Mouse (Mus musculus) gastrocnemius, adult 2 months (tissue): ENCODE results near the gene Sag. TPM values are rescaled to one million over a fixed set of nuclear protein-coding genes. Genes with fewer than 3 reads are reported as not detected.

Source experiments
- DNase-seq: peaks from one replicate; pipeline ENCODE4 v3.0.0; 2022
- H3K27ac ChIP-seq: fragments of 200-600 bp; 2 replicates; pipeline ENCODE4 v1.8.1; 2022; ENCODE audit warnings: mild to moderate bottlenecking
- H3K4me3 ChIP-seq: fragments of 200-600 bp; 2 replicates; pipeline ENCODE4 v1.8.1; 2022; ENCODE audit warnings: mild to moderate bottlenecking, moderate library complexity
- CTCF ChIP-seq: fragments of 200-600 bp; IDR thresholded peaks from 2 replicates; pipeline ENCODE4 v1.8.1; 2022; ENCODE audit warnings: antibody characterized with exemption, mild to moderate bottlenecking, moderate library complexity
- intact Hi-C: fragments of 180-260 bp; cut with DNase I; formaldehyde crosslinking; loops from one replicate; pipeline ENCODE4 v1.15.1; 2025
- total RNA-seq, 2 experiments: library from RNA; stranded (reverse); gene quantifications; 2 replicates each; pipeline ENCODE4 v1.2.3; 2021

Sag gene
- total RNA-seq, 2 experiments from 2014 or later: 0.17 to 0.23 TPM

- DNase-seq: no peak
- TF ChIP-seq CTCF: no peak
- intact Hi-C loops: loop anchor here (5.0 kb wide), 2 partner anchors 45 to 70 kb away; no protein-coding TSS in a partner anchor
- peak overlapping the region; percentile 96 for H3K4me3 ChIP-seq
- peak overlapping the region; percentile 94 for H3K27ac ChIP-seq
These were observed 48.8 kb downstream of the Sag start for GRCm38 (mm10) chr1:87852081-87852790.

- DNase-seq: peak; percentile 89
- Histone ChIP-seq H3K4me3 (peak within 1 kb of the TSS; percentile 96), H3K27ac (peak within 1 kb of the TSS; percentile 94)
- TF ChIP-seq CTCF: peak; percentile 4; the same call in 1 of the 2 replicates
- intact Hi-C loops: loop anchor here (5.0 kb wide), 2 partner anchors 44 to 69 kb away; no protein-coding TSS in a partner anchor
These were observed 49.6 kb downstream of the Sag start, which contains the start of gene Dgkd for GRCm38 (mm10) chr1:87852892-87853600. Dgkd (plus strand) TSS chr1:87853287.

GRCm38 (mm10) chr1:87853601-87854361, 50.3 kb downstream of the Sag start:
- DNase-seq: peak; percentile 45
- Histone ChIP-seq H3K4me3 (peak overlapping the region; percentile 96), H3K27ac (peak overlapping the region; percentile 94)
- intact Hi-C loops: loop anchor here (5.0 kb wide), 2 partner anchors 44 to 69 kb away; no protein-coding TSS in a partner anchor
- no peak for TF ChIP-seq CTCF

- H3K4me3 ChIP-seq: peak overlapping the region; percentile 96
- no peak for DNase-seq
- no peak for TF ChIP-seq CTCF
- intact Hi-C loops: loop anchor here (5.0 kb wide), 2 partner anchors 43 to 68 kb away; no protein-coding TSS in a partner anchor
- H3K27ac ChIP-seq: peak overlapping the region; percentile 94
These were observed 50.9 kb downstream of the Sag start for GRCm38 (mm10) chr1:87854411-87854810.

GRCm38 (mm10) chr1:87854851-87855251, 51.4 kb downstream of the Sag start:
- Histone ChIP-seq H3K27ac (peak overlapping the region; percentile 94), H3K4me3 (peak overlapping the region; percentile 96)
- intact Hi-C loops: loop anchor here (5.0 kb wide), 2 partner anchors 42 to 67 kb away; no protein-coding TSS in a partner anchor
- TF ChIP-seq CTCF: no peak
- DNase-seq: no peak

- no peak for TF ChIP-seq CTCF
- H3K27ac ChIP-seq: peak overlapping the region; percentile 94
- no peak for DNase-seq
- intact Hi-C loops: no loop called here
- H3K4me3 ChIP-seq: no peak overlapping the region
These were observed 52.0 kb downstream of the Sag start for GRCm38 (mm10) chr1:87855522-87855921.

GRCm38 (mm10) chr1:87856823-87857222, 53.3 kb downstream of the Sag start:
- intact Hi-C loops: no loop called here
- Histone ChIP-seq H3K27ac (peak overlapping the region; percentile 56), H3K4me3 (no peak overlapping the region)
- no peak for TF ChIP-seq CTCF
- DNase-seq: peak; percentile 30

GRCm38 (mm10) chr1:87858031-87858430, 54.6 kb downstream of the Sag start:
- no peak for TF ChIP-seq CTCF
- Histone ChIP-seq H3K27ac (no peak overlapping the region), H3K4me3 (no peak overlapping the region)
- DNase-seq: no peak
- intact Hi-C loops: no loop called here

GRCm38 (mm10) chr1:87858529-87858928, 55.0 kb downstream of the Sag start:
- no peak for DNase-seq
- Histone ChIP-seq H3K27ac (no peak overlapping the region), H3K4me3 (no peak overlapping the region)
- no peak for TF ChIP-seq CTCF
- intact Hi-C loops: no loop called here

- no peak for TF ChIP-seq CTCF
- intact Hi-C loops: no loop called here
- H3K27ac ChIP-seq: no peak overlapping the region
- no peak for DNase-seq
- H3K4me3 ChIP-seq: no peak overlapping the region
These were observed 60.1 kb downstream of the Sag start for GRCm38 (mm10) chr1:87863602-87864001.

GRCm38 (mm10) chr1:87864889-87865288, 61.4 kb downstream of the Sag start:
- Histone ChIP-seq H3K27ac (no peak overlapping the region), H3K4me3 (no peak overlapping the region)
- no peak for DNase-seq
- intact Hi-C loops: no loop called here
- TF ChIP-seq CTCF: no peak

GRCm38 (mm10) chr1:87866672-87867071, 63.2 kb downstream of the Sag start:
- intact Hi-C loops: no loop called here
- TF ChIP-seq CTCF: no peak
- Histone ChIP-seq H3K4me3 (no peak overlapping the region), H3K27ac (peak overlapping the region; percentile 38)
- no peak for DNase-seq
